Mouse (Mus musculus): Measurements from ENCODE around the gene Slc7a6os. TPM values are rescaled to one million over a fixed set of nuclear protein-coding genes. Genes with fewer than 3 reads are reported as not detected.
"Not testable (repeated sequence)": the region's sequence is repeated elsewhere in the genome, so short reads cannot be mapped to it uniquely, and the experiment has no call there.

The Slc7a6os gene
- polyA plus RNA-seq, 1 experiment from 2014 or later = 36.3 TPM

DNA sequence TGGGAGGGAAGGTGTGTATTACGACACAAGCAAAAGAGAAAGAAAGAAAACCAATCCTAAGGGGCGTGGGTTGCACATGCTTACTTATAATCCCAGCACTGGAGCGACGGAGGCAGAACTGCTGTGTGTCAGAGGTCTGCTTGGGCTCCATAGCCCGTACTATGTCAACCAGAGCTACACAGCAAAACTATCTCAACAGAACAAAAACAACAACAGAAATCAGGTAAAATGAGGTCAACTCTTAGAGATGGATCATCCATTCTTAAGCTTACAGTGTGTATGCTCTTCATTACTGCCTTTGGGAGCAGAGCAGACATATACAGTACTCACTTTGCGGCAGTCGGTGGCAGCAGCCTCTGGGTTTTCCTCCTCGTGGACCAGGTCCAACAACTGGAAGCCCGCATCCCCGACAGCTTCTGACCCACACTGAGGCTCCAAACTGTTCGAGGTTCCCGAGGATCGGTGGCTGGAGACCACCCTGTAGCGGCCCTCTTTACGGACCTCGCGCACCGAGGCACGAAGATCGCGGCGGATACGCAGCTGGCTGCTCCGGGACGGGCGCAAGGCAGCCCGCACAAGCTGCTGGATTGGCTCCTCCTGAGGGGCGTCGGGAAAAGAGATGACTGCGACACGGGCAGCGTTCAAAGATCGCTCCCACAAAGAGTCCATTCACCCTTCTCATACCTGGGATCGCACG, 552 bp downstream of the Slc7a6os start:
- peak; percentile 75 for ATAC-seq (replicated peaks; ENCODE audit: low FRiP score)

DNA sequence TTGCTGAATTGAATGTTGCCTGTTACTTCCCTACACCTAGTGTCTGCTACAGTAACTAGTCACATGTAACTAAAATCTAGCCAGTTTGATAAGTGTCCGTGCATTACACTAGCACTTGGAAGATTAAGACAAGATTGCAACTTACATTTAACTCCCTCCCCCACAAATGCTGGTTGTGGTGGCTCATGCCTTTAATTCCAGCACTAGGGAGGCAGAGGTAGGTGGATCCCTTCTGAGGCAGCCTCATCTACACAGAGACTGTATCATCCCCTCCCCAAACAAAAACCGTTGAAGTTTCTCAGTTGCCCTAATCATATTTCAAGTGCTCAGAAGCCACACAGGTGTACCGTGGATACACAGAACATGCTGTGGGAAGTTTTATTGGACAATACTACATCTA, 11.1 kb downstream of the Slc7a6os start:
- H3K4me1 ChIP-seq; H3K27ac ChIP-seq; H3K4me2 ChIP-seq; H3K9me3 ChIP-seq (replicated peaks); H3K4me3 ChIP-seq (replicated peaks); H3K9ac ChIP-seq; ATAC-seq (replicated peaks; ENCODE audit: low FRiP score); H3K27me3 ChIP-seq: not testable (repeated sequence)
- WGBS = 77% methylated on average over 3 of the region's 3 CpGs
- H3K36me3 ChIP-seq = peaks cover 96% of the 10 kb centered on the region

More for the DNA sequence above, 552 bp downstream of the Slc7a6os start:
- Histone ChIP-seq H3K27me3 (no peaks in the 10 kb centered on the region), H3K9me3 (replicated peaks) (no peaks in the 10 kb centered on the region), H3K27ac (peak overlapping the region; percentile 97), H3K9ac (peak overlapping the region; percentile 88), H3K4me1 (peaks cover 14% of the 10 kb centered on the region), H3K36me3 (peaks cover 59% of the 10 kb centered on the region), H3K4me3 (replicated peaks) (peak overlapping the region; percentile 87), H3K4me2 (peak overlapping the region; percentile 61)
- WGBS = under 1% methylated on average over 35 of the region's 35 CpGs

DNA sequence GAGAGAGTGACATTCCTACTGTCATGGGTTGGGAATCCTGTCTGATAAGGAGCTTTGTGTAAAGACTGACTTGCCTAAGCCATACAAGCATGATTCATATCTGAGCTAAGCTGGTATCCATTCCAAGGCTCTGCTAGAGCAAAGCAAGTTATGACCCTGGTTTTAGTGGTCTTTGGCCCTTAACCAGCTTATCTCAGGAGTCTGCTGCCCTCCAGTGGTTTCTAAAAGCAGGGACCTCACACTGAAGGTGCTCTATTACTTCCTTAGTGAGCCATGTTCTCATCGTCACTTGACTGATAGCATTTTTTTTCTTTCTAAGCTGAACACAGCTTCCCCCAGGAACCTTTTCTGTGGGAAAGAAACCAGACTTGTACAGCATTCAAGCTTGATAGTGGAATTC, 12.0 kb downstream of the Slc7a6os start:
- Histone ChIP-seq H3K27ac (no peak overlapping the region), H3K4me2 (no peak overlapping the region), H3K4me1 (no peaks in the 10 kb centered on the region), H3K27me3 (no peaks in the 10 kb centered on the region), H3K36me3 (peaks cover 95% of the 10 kb centered on the region), H3K9me3 (replicated peaks) (no peaks in the 10 kb centered on the region), H3K4me3 (replicated peaks) (no peak overlapping the region), H3K9ac (no peak overlapping the region)
- WGBS = 17% methylated on average over 1 of the region's 1 CpGs
- no peak for ATAC-seq (replicated peaks; ENCODE audit: low FRiP score)

DNA sequence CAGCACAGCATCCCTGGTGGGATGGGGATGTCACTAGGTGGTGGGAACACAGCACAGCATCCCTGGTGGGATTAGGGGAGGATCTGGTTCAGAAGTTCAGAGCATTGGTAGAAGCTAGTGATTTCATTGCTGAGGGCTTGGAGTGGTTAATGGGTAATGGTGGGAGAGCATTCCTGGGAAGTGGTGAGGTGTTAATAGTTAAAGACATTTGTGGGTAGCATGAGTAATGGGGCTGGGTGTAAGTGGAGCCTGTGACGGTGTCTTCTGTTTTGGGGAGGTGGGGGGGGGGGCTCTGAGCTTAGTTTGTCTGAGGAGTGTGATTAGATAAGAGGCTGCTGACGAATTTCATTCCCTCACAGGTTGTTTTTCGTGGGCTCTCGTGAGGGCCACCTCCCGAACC, 16.7 kb downstream of the Slc7a6os start:
- no peaks in the 10 kb centered on the region for H3K9me3 ChIP-seq (replicated peaks)
- H3K9ac ChIP-seq = no peak overlapping the region
- no peak overlapping the region for H3K27ac ChIP-seq
- WGBS = 73% methylated on average over 5 of the region's 5 CpGs
- no peak overlapping the region for H3K4me2 ChIP-seq
- H3K36me3 ChIP-seq = peaks cover 85% of the 10 kb centered on the region
- H3K27me3 ChIP-seq = no peaks in the 10 kb centered on the region
- no peak overlapping the region for H3K4me3 ChIP-seq (replicated peaks)
- no peaks in the 10 kb centered on the region for H3K4me1 ChIP-seq
- no peak for ATAC-seq (replicated peaks; ENCODE audit: low FRiP score)

DNA sequence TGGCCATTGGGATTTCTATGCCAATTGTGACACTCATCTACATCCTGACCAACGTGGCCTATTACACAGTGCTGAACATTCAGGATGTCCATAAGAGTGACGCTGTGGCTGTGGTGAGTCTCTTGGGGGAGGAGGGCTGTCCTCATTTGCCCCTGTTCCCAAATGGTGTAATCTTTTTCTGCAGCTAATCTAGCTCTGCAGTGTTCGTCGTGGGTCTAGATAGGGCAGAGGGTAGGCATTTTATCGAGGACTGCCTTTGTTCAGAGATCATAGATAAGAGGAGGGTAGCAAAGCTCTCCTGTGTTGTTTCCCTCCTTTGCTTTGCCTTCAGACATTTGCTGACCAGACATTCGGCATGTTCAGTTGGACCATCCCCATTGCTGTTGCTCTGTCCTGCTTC, 17.6 kb downstream of the Slc7a6os start:
- Histone ChIP-seq H3K4me2 (no peak overlapping the region), H3K9ac (no peak overlapping the region), H3K27ac (no peak overlapping the region), H3K27me3 (no peaks in the 10 kb centered on the region), H3K4me1 (no peaks in the 10 kb centered on the region), H3K36me3 (peaks cover 80% of the 10 kb centered on the region), H3K9me3 (replicated peaks) (no peaks in the 10 kb centered on the region), H3K4me3 (replicated peaks) (no peak overlapping the region)
- no peak for ATAC-seq (replicated peaks; ENCODE audit: low FRiP score)
- WGBS = 84% methylated on average over 6 of the region's 6 CpGs

DNA sequence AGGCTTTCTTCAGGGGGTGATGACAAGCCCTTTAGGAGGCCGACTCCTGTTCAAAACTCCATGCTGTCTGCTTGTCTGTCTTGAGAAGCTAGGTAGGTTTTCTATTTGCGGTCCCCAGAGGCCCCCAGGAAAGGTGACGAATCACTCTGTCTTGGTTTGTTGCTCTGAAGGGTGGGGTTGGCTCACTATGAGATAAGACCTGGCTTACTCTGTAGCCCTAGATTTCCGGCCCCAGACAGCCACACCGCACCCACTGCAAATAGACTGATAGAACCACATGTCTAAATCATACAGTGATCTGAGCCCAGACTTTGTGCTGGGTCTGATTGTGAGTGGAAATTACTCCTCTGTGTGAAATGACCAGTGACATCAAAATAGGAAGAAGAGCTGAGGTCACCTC, 19.1 kb downstream of the Slc7a6os start:
- ATAC-seq (replicated peaks; ENCODE audit: low FRiP score) = no peak
- Histone ChIP-seq H3K36me3 (peaks cover 80% of the 10 kb centered on the region), H3K4me1 (no peaks in the 10 kb centered on the region), H3K4me3 (replicated peaks) (no peak overlapping the region), H3K9me3 (replicated peaks) (no peaks in the 10 kb centered on the region), H3K9ac (no peak overlapping the region), H3K27me3 (no peaks in the 10 kb centered on the region), H3K27ac (no peak overlapping the region), H3K4me2 (no peak overlapping the region)
- 85% methylated on average over 5 of the region's 5 CpGs for WGBS

DNA sequence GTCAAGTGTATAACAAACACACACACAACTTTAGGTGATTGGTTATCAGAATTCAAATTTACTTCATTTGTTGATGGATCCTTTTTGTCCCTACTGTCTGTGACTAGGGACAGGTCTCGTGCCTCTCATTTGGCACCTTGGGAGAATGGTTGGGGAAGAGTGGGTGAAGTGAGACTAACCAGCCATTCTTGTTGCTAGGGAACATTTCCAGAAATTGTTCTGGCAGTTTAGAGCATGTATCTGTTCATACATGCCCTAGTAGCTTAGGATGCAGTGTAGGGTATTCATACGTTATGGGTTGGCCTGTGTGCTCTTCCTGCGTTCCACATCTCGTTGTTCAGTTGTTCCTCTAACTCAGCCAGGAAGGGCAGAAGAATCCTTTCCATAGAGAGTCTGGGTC, 21.6 kb downstream of the Slc7a6os start:
- ATAC-seq (replicated peaks; ENCODE audit: low FRiP score) = no peak
- 94% methylated on average over 4 of the region's 4 CpGs for WGBS
- H3K36me3 ChIP-seq = peaks cover 61% of the 10 kb centered on the region
- H3K4me2 ChIP-seq = no peak overlapping the region
- H3K27me3 ChIP-seq = no peaks in the 10 kb centered on the region
- no peak overlapping the region for H3K27ac ChIP-seq
- no peak overlapping the region for H3K9ac ChIP-seq
- H3K9me3 ChIP-seq (replicated peaks) = no peaks in the 10 kb centered on the region
- no peak overlapping the region for H3K4me3 ChIP-seq (replicated peaks)
- H3K4me1 ChIP-seq = peaks cover 13% of the 10 kb centered on the region

DNA sequence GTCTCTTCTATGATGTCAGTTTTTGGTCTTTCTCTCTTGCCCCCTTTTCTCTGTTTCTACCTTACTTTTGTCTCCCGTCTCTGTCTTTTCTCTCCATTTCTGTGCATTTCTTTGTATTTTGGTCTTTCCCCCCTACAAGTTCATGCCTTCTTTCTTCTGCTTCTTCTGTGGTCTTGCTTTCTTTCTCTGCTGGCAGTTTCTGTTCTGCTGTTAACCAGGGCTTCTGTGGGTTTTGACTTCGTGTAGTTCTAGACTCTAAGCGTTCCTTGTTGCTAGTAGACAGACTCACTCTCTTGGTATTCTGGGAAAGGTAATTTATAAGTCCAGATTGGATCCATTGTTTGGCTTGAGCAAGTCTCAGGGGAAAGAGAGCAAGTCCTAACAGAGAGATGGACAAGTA, 24.3 kb downstream of the Slc7a6os start:
- H3K27ac ChIP-seq = peak overlapping the region; percentile 61; the same call in 1 of the 2 replicates
- H3K9me3 ChIP-seq (replicated peaks) = no peaks in the 10 kb centered on the region
- no peak for ATAC-seq (replicated peaks; ENCODE audit: low FRiP score)
- H3K4me1 ChIP-seq = peaks cover 13% of the 10 kb centered on the region
- H3K9ac ChIP-seq = no peak overlapping the region
- peaks cover 46% of the 10 kb centered on the region for H3K36me3 ChIP-seq
- H3K27me3 ChIP-seq = no peaks in the 10 kb centered on the region
- H3K4me3 ChIP-seq (replicated peaks) = no peak overlapping the region
- no peak overlapping the region for H3K4me2 ChIP-seq
- WGBS = 94% methylated on average over 3 of the region's 3 CpGs

DNA sequence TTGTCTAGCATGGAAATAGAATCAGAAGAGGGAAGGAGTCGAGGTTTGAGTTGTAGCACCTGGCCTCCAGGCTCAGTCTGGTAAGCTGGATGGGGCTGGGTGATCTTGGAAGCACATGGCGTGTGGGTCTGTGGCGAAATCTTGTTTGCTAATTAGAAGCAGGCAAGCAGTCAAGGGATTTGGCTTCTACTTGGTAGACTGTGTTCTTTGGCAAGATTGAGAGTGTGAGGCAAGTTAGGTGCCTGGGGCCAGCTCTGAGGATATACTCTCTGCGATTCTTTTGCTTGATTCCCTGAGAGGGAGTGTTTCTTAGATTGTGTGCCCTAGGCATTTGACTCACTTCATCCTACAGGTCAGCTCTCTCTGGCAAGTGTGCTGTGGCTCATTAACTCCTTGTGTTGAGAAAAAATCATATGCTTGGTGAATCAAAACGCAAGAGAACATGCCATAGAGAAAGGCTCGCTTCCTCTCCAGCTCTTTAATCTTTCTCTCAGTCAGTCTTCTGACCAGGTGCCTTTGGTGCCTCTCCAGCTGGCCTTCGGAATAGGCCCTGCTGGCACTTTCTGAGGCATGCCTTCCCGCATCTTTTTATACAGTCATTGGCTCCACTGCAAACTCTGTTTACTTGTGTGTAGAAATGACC, 25.0 kb downstream of the Slc7a6os start:
- Histone ChIP-seq H3K36me3 (peaks cover 42% of the 10 kb centered on the region), H3K4me3 (replicated peaks) (no peak overlapping the region), H3K27ac (peak overlapping the region; percentile 61), H3K9me3 (replicated peaks) (no peaks in the 10 kb centered on the region), H3K9ac (no peak overlapping the region), H3K4me2 (no peak overlapping the region), H3K4me1 (peaks cover 13% of the 10 kb centered on the region), H3K27me3 (no peaks in the 10 kb centered on the region)
- 57% methylated on average over 8 of the region's 8 CpGs for WGBS
- no peak for ATAC-seq (replicated peaks; ENCODE audit: low FRiP score)

DNA sequence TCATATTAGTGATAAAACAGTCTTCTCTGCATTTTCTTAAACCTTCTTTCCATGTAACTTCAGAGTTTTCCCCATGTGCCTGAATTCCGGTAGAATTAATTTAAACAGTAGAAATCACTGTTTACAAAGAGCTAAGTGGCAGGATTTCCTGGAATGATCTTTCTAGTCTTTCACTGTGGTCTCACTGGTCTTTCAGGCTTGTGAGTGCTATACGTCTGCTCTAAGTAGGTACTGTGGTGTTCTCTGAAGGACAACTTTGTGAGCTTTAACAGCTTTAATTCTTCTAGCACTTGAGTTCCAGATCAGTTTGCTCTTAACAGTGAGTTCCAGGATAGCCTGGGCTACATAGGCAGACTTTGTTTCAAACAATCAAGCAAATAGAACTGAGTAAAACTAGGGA, 32.3 kb downstream of the Slc7a6os start:
- H3K36me3 ChIP-seq = peaks cover 21% of the 10 kb centered on the region
- H3K27me3 ChIP-seq = no peaks in the 10 kb centered on the region
- H3K4me2 ChIP-seq = no peak overlapping the region
- peaks cover 14% of the 10 kb centered on the region for H3K4me1 ChIP-seq
- 74% methylated on average over 2 of the region's 2 CpGs for WGBS
- no peak overlapping the region for H3K4me3 ChIP-seq (replicated peaks)
- ATAC-seq (replicated peaks; ENCODE audit: low FRiP score) = no peak
- H3K27ac ChIP-seq = no peak overlapping the region
- H3K9ac ChIP-seq = no peak overlapping the region
- H3K9me3 ChIP-seq (replicated peaks) = no peaks in the 10 kb centered on the region

DNA sequence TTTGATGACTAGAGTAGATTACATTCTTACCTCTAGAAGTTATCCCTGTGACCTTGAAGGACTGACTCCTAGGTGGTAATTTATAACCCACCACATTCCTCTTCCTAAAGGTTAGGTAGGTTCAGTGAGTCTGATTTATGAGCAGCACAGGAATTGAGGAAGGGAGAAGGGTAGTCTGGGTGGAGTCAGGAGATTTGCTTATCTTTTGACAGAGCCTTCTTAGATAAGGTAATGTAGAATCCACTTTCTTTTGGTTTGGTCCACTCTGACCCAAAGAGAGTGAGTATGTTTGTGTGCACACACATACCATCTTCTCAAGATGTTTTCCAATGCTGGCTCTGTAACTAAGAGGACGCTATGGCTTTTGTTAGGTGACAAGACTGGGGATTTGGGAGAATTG, 33.1 kb downstream of the Slc7a6os start:
- Histone ChIP-seq H3K4me1 (peaks cover 14% of the 10 kb centered on the region), H3K4me3 (replicated peaks) (no peak overlapping the region), H3K27ac (no peak overlapping the region), H3K36me3 (peaks cover 19% of the 10 kb centered on the region), H3K9ac (no peak overlapping the region), H3K27me3 (no peaks in the 10 kb centered on the region), H3K4me2 (no peak overlapping the region), H3K9me3 (replicated peaks) (no peaks in the 10 kb centered on the region)
- WGBS = 76% methylated on average over 1 of the region's 1 CpGs
- ATAC-seq (replicated peaks; ENCODE audit: low FRiP score) = no peak

DNA sequence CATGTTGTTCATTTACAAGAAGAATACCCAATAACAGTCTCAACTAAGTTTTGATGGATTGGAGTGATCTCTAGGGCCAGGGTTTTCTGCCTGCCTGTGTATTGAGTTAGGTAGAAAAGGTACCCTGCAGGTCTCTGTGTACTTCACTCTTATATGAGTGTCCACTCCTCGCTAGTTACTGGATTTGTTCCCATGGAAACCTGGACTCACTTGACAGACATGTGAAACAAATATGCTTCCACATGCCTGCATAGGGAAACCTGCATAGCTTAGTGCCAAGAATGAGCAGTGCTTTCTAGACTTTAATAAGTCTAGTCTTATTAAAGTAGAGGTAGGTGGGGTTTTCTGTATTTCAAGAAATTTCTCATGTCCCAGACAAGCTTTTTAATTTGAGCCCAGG, 33.8 kb downstream of the Slc7a6os start:
- Histone ChIP-seq H3K4me1 (peaks cover 14% of the 10 kb centered on the region), H3K27ac (no peak overlapping the region), H3K4me3 (replicated peaks) (no peak overlapping the region), H3K4me2 (no peak overlapping the region), H3K27me3 (no peaks in the 10 kb centered on the region), H3K9me3 (replicated peaks) (no peaks in the 10 kb centered on the region), H3K36me3 (peaks cover 17% of the 10 kb centered on the region), H3K9ac (no peak overlapping the region)
- 23% methylated on average over 1 of the region's 1 CpGs for WGBS
- ATAC-seq (replicated peaks; ENCODE audit: low FRiP score) = no peak

DNA sequence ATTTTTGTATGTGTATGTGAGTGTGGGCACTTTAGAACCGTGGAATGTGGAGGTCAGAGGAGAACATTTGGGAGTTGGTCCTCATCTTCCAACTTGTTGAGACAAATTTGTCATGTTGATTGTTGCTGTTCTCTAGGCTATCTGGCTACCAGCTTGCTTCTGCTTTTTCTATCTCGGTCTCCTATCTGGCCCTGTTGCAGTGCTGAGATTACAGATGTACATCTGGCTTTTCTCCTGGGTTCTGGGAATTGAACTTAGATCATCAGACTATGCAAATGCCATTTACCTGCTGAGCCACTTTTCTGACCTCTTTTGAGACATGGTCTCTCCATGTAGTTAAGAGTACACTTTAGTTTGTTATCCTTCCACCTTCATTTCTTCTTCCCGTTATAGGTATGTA, 37.2 kb downstream of the Slc7a6os start:
- H3K4me2 ChIP-seq = no peak overlapping the region
- no peak for ATAC-seq (replicated peaks; ENCODE audit: low FRiP score)
- H3K9me3 ChIP-seq (replicated peaks) = no peaks in the 10 kb centered on the region
- 90% methylated on average over 3 of the region's 3 CpGs for WGBS
- H3K9ac ChIP-seq = no peak overlapping the region
- no peak overlapping the region for H3K27ac ChIP-seq
- no peaks in the 10 kb centered on the region for H3K27me3 ChIP-seq
- peaks cover 22% of the 10 kb centered on the region for H3K4me1 ChIP-seq
- H3K4me3 ChIP-seq (replicated peaks) = no peak overlapping the region
- no peaks in the 10 kb centered on the region for H3K36me3 ChIP-seq
